Mouse (Mus musculus) lung, adult 2 months (tissue): ENCODE measurements around the gene Cnpy3. TPM values are rescaled to one million over a fixed set of nuclear protein-coding genes. Genes with fewer than 3 reads are reported as not detected.

Experiments used
- DNase-seq: peaks from one replicate; pipeline ENCODE4 v3.0.0; 2022
- H3K4me1 ChIP-seq: fragments of 200-500 bp; 2 replicates; pipeline ENCODE4 v1.6.1; 2011; ENCODE audit warnings: low read length; ENCODE audit not compliant: control insufficient read depth, insufficient read depth
- H3K4me3 ChIP-seq: fragments of 200-500 bp; replicated peaks from 2 replicates; pipeline ENCODE3; 2011; ENCODE audit warnings: low read depth, mild to moderate bottlenecking, control low read depth, low read length; ENCODE audit errors: extremely low read depth
- CTCF ChIP-seq: fragments of 200-500 bp; IDR thresholded peaks from 2 replicates; pipeline ENCODE4 v1.5.1; 2011; ENCODE audit warnings: mild to moderate bottlenecking, low read length, control low read depth; ENCODE audit not compliant: insufficient read depth
- POLR2A ChIP-seq: fragments of 200-500 bp; IDR thresholded peaks from 2 replicates; pipeline ENCODE4 v1.6.1; 2011; ENCODE audit warnings: low read depth, mild to moderate bottlenecking, control low read depth, low read length, borderline replicate concordance; ENCODE audit errors: extremely low read depth
- WGBS: fragments of 180-500 bp; shearing (Covaris S2); methylation state at CpG from one replicate; pipeline ENCODE4 v1.1.7; 2018; 5-methylcytosine and 5-hydroxymethylcytosine counted together
- polyA plus RNA-seq: library from polyadenylated mRNA; depleted of rRNA; stranded (reverse); fragments of >200 nt; gene quantifications from 2 replicates; pipeline ENCODE4 v1.2.3, GENCODE M21; 2012; rRNA removed

Gene Cnpy3
- polyA plus RNA-seq, 1 experiment, result 59.7 TPM

DNA sequence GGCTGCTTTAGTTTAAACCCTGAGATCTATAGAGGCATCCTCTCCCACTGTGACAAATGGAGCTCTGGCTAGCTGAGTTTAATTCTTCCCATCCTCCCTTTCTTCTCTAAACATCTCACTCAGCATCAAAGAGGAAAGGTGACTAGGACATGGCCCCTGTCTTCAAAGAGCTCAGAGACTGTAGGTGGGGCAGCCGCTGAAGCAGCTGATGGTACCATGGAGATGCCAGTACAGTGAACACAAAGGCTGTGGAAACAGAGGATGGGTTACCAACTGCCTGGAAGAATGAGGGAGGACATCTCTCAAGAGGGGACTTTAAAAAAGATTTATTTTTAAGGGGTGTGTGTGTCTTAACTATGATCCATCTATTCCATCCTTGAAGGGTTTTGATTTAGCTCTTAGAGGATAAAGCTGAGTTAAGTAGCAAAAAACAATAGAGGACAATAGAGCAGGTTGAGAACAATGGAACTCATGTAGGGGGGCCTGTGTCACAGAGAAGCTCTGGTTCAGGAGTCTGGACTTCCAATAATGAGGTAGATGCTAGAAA, 57.4 kb downstream of the Cnpy3 start:
- TF ChIP-seq POLR2A, result no peak
- WGBS, result 64% methylated on average over 1 of the region's 1 CpGs
- Histone ChIP-seq H3K4me1 (no peaks in the 10 kb centered on the region), H3K4me3 (no peak overlapping the region)
- no peak for DNase-seq

DNA sequence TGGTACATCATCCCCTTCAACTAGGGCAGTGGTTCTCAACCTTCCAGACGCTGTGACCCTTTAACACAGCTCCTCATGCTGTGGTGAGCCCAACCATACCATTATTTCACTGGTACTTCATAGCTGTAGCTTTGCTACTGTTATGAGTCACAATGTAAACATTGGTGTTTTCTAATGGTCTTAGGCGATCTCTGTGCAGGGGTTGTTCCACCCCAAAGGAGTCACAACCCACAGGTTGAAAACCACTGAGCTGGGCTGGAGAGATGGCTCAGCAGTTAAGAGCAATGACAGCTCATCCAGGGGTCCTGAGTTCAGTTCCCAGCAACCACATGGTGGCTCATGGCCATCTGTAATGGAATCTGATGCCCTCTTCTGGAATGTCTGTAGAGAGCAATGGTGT, 60.6 kb downstream of the Cnpy3 start:
- DNase-seq, result no peak
- TF ChIP-seq POLR2A (no peak), CTCF (no peak)
- H3K4me3 ChIP-seq, result no peak overlapping the region
- 77% methylated on average over 2 of the region's 2 CpGs for WGBS
- H3K4me1 ChIP-seq, result no peaks in the 10 kb centered on the region

- TF ChIP-seq POLR2A, result no peak
- TF ChIP-seq CTCF, result no peak
- no peaks in the 10 kb centered on the region for H3K4me1 ChIP-seq
- 87% methylated on average over 12 of the region's 12 CpGs for WGBS
- H3K4me3 ChIP-seq, result no peak overlapping the region
- DNase-seq, result no peak
Observed at GRCm38 (mm10) chr17:46690665-46691064, 61.3 kb downstream of the Cnpy3 start.

- Histone ChIP-seq H3K4me1 (peaks cover 4% of the 10 kb centered on the region; the same call in 1 of the 2 replicates), H3K4me3 (no peak overlapping the region)
- TF ChIP-seq POLR2A, result no peak
- TF ChIP-seq CTCF, result no peak
- 86% methylated on average over 6 of the region's 6 CpGs for WGBS
- no peak for DNase-seq
Observed at GRCm38 (mm10) chr17:46685913-46686312, 66.1 kb downstream of the Cnpy3 start.

Other genes with a start within 250 kb of the Cnpy3 start
- gene Cul9, start 205.8 kb downstream of the Cnpy3 start, polyA plus RNA-seq, result 25.3 and 27.5 TPM in 2 replicates
- 162 and 190 TPM in 2 replicates for gene Srf, start 196.0 kb downstream of the Cnpy3 start, polyA plus RNA-seq
- 52.6 and 57.3 TPM in 2 replicates for gene Ptk7, start 122.7 kb downstream of the Cnpy3 start, polyA plus RNA-seq
- gene Klc4, start 106.2 kb downstream of the Cnpy3 start, polyA plus RNA-seq, result 22.6 and 24.1 TPM in 2 replicates
- 52.1 and 61.5 TPM in 2 replicates for gene Mrpl2, start 106.0 kb downstream of the Cnpy3 start, polyA plus RNA-seq
- 40.1 and 45.7 TPM in 2 replicates for gene Cul7, start 101.9 kb downstream of the Cnpy3 start, polyA plus RNA-seq
- 27.3 and 30.8 TPM in 2 replicates for gene Rrp36, start 77.9 kb downstream of the Cnpy3 start, polyA plus RNA-seq
- gene Mea1, start 73.4 kb downstream of the Cnpy3 start, polyA plus RNA-seq, result 48.2 and 55.7 TPM in 2 replicates
- 68.4 and 78.1 TPM in 2 replicates for gene Klhdc3, start 71.3 kb downstream of the Cnpy3 start, polyA plus RNA-seq
- 44.4 and 53.8 TPM in 2 replicates for gene Ppp2r5d, start 47.1 kb downstream of the Cnpy3 start, polyA plus RNA-seq
- 60.6 and 80.4 TPM in 2 replicates for gene Pex6, start 40.8 kb downstream of the Cnpy3 start, polyA plus RNA-seq
- 13.4 and 14.1 TPM in 2 replicates for gene Gnmt, start 23.0 kb downstream of the Cnpy3 start, polyA plus RNA-seq
- gene Ptcra, start 11.5 kb upstream of the Cnpy3 start, polyA plus RNA-seq, result not detected in 2 replicates
- 65.3 and 79.1 TPM in 2 replicates for gene 2310039H08Rik, start 20.4 kb upstream of the Cnpy3 start, polyA plus RNA-seq
- 14.3 and 21.6 TPM in 2 replicates for gene Rpl7l1, start 30.5 kb upstream of the Cnpy3 start, polyA plus RNA-seq
- gene Bicral, start 106.3 kb upstream of the Cnpy3 start, polyA plus RNA-seq, result 11.8 and 16.3 TPM in 2 replicates
- gene Tbcc, start 138.5 kb upstream of the Cnpy3 start, polyA plus RNA-seq, result 17.9 and 20.8 TPM in 2 replicates
- gene Prph2, start 158.2 kb upstream of the Cnpy3 start, polyA plus RNA-seq, result not detected in 2 replicates